Mouse (Mus musculus): Measurements from ENCODE around the gene Aoah.

- TF ChIP-seq MYOG (IDR thresholded peaks at IDR 0.05; ENCODE audit: control insufficient read depth in 1 of 3, insufficient read depth in 1 of 3, insufficient read length in 2 of 3, low read depth in 2 of 3): no peak
- no peak for TF ChIP-seq POLR2A (IDR thresholded peaks at IDR 0.05; ENCODE audit: insufficient read length, low read depth)
- no peak for TF ChIP-seq POLR2AphosphoS2 (IDR thresholded peaks at IDR 0.05; ENCODE audit: insufficient read length, low read depth)
Observed at GRCm38 (mm10) chr13:20820712-20821328, 26.9 kb downstream of the Aoah start.

Data from myocyte (in vitro differentiated cells).